Mouse (Mus musculus) left cerebral cortex, adult 8-10 months (tissue): ENCODE data around the gene Vmn2r71. TPM values are rescaled to one million over a fixed set of nuclear protein-coding genes. Genes with fewer than 3 reads are reported as not detected.

Source experiments
- DNase-seq, 2 experiments: peaks; one replicate each; pipeline ENCODE4 v3.0.0; 2022; ENCODE audit warnings: low spot score in 2 of 2
- total RNA-seq, 4 experiments: library from RNA; stranded (reverse); gene quantifications; 2 replicates each; pipeline ENCODE4 v1.2.4; 2022

Gene Vmn2r71
- total RNA-seq = not detected

- DNase-seq = no peak
Measured at GRCm38 (mm10) chr7:85562787-85563186, at the start of gene Vmn2r71. Gene Vmn2r71, plus strand, starts transcription at chr7:85563087.

GRCm38 (mm10) chr7:85542108-85542507, 20.8 kb upstream of the Vmn2r71 start:
- DNase-seq = no peak

GRCm38 (mm10) chr7:85543118-85543517, 19.8 kb upstream of the Vmn2r71 start:
- DNase-seq = no peak

- no peak for DNase-seq
Measured at GRCm38 (mm10) chr7:85569092-85569491, 6.2 kb downstream of the Vmn2r71 start, which contains the start of gene Vmn2r70. Gene Vmn2r70, minus strand, starts transcription at chr7:85569192.

Other genes starting within 250 kb of the Vmn2r71 start
- gene Vmn2r69, start 147.2 kb upstream of the Vmn2r71 start, total RNA-seq = not detected
- gene Vmn2r70, start 6.1 kb downstream of the Vmn2r71 start, total RNA-seq = not detected
- not detected for gene Vmn2r72, start 192.0 kb downstream of the Vmn2r71 start, total RNA-seq